In the genomic region with DNA sequence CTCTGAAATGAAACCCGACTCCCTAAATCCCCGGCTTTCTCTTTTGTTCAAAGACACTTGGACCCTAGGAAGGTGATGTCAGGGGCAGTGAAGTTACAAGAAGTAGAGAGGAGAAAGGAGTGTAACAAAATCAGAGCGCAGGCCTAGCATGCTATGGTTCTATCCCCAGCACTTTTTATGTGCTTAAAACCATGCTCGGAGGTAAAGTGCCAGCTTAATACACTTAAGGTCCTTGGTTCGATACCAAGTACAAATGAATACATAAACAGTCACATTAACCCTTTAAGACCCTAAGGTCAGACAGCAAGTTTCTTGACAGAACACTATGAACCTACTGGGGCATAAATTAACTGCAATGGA, we compare ENCODE assay signal across 8 mouse cellular contexts. TPM values are rescaled to one million over a fixed set of nuclear protein-coding genes. Genes with fewer than 3 reads are reported as not detected.
DNase-seq lines count a peak whose midpoint lies in the region; ATAC-seq and TF ChIP-seq lines count a peak whose summit lies in the region.

No protein-coding gene starts in this region.

- DNase-seq in cerebellum, adult 2 months = no peak
- DNase-seq in cerebellum, postnatal 14 days = no peak
- no peak for DNase-seq in liver, embryonic 11.5 days (ENCODE audit: low spot score)
- no peak for DNase-seq in stomach, postnatal 0 days (ENCODE audit: low spot score)
- no peak for DNase-seq in cerebellum, postnatal 10 days
- no peak for DNase-seq in layer of hippocampus, adult 8-10 months (ENCODE audit: low spot score in 2 of 2)

- H3K27ac ChIP-seq in cerebellum, adult 2 months (ENCODE audit: insufficient read depth, low read length) = no peak overlapping the region; the same call in 1 of the 2 replicates
- no peak overlapping the region for H3K27ac ChIP-seq in liver, embryonic 11.5 days (ENCODE audit: low read depth, low read length)
- H3K27ac ChIP-seq in stomach, postnatal 0 days (replicated peaks) = peak overlapping the region; percentile 93

- no peak for TF ChIP-seq POLR2A in cerebellum, adult 2 months (IDR thresholded peaks at IDR 0.05; ENCODE audit: borderline replicate concordance, insufficient read depth, low read length)

- no peaks in the 10 kb centered on the region for H3K36me3 ChIP-seq in megakaryocyte, embryonic 14.5 days (replicated peaks; ENCODE audit: low read length)
- H3K36me3 ChIP-seq in liver, embryonic 11.5 days (ENCODE audit: control insufficient read depth, insufficient read depth, low read length) = no peaks in the 10 kb centered on the region
- H3K36me3 ChIP-seq in stomach, postnatal 0 days (ENCODE audit: control insufficient read depth, insufficient read depth, low read length) = no peaks in the 10 kb centered on the region

- H3K9ac ChIP-seq in liver, embryonic 11.5 days (ENCODE audit: low read depth, low read length) = no peak overlapping the region
- peak overlapping the region; percentile 86 for H3K9ac ChIP-seq in stomach, postnatal 0 days (ENCODE audit: low read length)

- WGBS in cerebellum, adult 2 months = 25% methylated on average over 5 of the region's 5 CpGs
- WGBS in liver, embryonic 11.5 days = 15% methylated on average over 5 of the region's 5 CpGs
- 5% methylated on average over 5 of the region's 5 CpGs for WGBS in stomach, postnatal 0 days

- no peak for TF ChIP-seq CTCF in cerebellum, adult 2 months (IDR thresholded peaks at IDR 0.05; ENCODE audit: borderline replicate concordance, insufficient read depth, low read depth, low read length)
- TF ChIP-seq CTCF in stomach, postnatal 0 days (IDR thresholded peaks at IDR 0.05; ENCODE audit: low read depth) = no peak

- H3K9me3 ChIP-seq in megakaryocyte, embryonic 14.5 days = 0 out of 2 replicates have a peak, but pooled peaks cover 6% of the 10 kb centered on the region
- H3K9me3 ChIP-seq in liver, embryonic 11.5 days (ENCODE audit: control insufficient read depth, low read length) = no peaks in the 10 kb centered on the region
- H3K9me3 ChIP-seq in stomach, postnatal 0 days (ENCODE audit: control insufficient read depth, low read length) = no peaks in the 10 kb centered on the region

- no peaks in the 10 kb centered on the region for H3K27me3 ChIP-seq in cerebellum, adult 2 months (ENCODE audit: control insufficient read depth, insufficient read depth, low read length)
- peaks cover 67% of the 10 kb centered on the region for H3K27me3 ChIP-seq in megakaryocyte, embryonic 14.5 days (replicated peaks)
- H3K27me3 ChIP-seq in liver, embryonic 11.5 days (replicated peaks; ENCODE audit: control insufficient read depth, insufficient read depth, low read length) = peaks cover 29% of the 10 kb centered on the region
- no peaks in the 10 kb centered on the region for H3K27me3 ChIP-seq in stomach, postnatal 0 days (ENCODE audit: control insufficient read depth, insufficient read depth, low read length)

- TF ChIP-seq EP300 in stomach, postnatal 0 days (optimal IDR thresholded peaks at IDR 0.05) = no peak

- H3K4me3 ChIP-seq in cerebellum, adult 2 months (replicated peaks; ENCODE audit: insufficient read depth, low read depth, low read length) = peak overlapping the region; percentile 77
- peak overlapping the region; percentile 93 for H3K4me3 ChIP-seq in megakaryocyte, embryonic 14.5 days (replicated peaks)
- peak overlapping the region; percentile 84 for H3K4me3 ChIP-seq in liver, embryonic 11.5 days (ENCODE audit: low read depth, low read length)
- H3K4me3 ChIP-seq in stomach, postnatal 0 days (ENCODE audit: low read depth, low read length) = peak overlapping the region; percentile 89

- peaks cover 4% of the 10 kb centered on the region for H3K4me1 ChIP-seq in cerebellum, adult 2 months (ENCODE audit: control insufficient read depth, insufficient read depth, low read length)
- peaks cover 19% of the 10 kb centered on the region for H3K4me1 ChIP-seq in megakaryocyte, embryonic 14.5 days
- H3K4me1 ChIP-seq in liver, embryonic 11.5 days (replicated peaks; ENCODE audit: control insufficient read depth, insufficient read depth, low read length) = peaks cover 3% of the 10 kb centered on the region
- H3K4me1 ChIP-seq in stomach, postnatal 0 days (replicated peaks; ENCODE audit: control insufficient read depth, insufficient read depth) = no peaks in the 10 kb centered on the region

- H3K4me2 ChIP-seq in liver, embryonic 11.5 days = peak overlapping the region; percentile 95
- H3K4me2 ChIP-seq in stomach, postnatal 0 days (replicated peaks; ENCODE audit: low read depth) = peak overlapping the region; percentile 83

- no peak for ATAC-seq in megakaryocyte, adult 5-6 weeks (ENCODE audit: poor library complexity, severe bottlenecking)
- ATAC-seq in liver, embryonic 11.5 days (replicated peaks; ENCODE audit: low FRiP score) = no peak
- ATAC-seq in stomach, postnatal 0 days (ENCODE audit: low FRiP score, low TSS enrichment) = no peak

RNA-seq across cellular contexts. Expression of gene Stk39, which starts 0.5 kb away (rescaled TPM):
- polyA plus RNA-seq in cerebellum, adult 2 months (2012; rRNA removed) = 47.9 and 49.8 TPM in 2 replicates
- 0.95 TPM in 1 of 2 replicates, not detected in the other for polyA plus RNA-seq in megakaryocyte, embryonic 14.5 days (2012; ENCODE audit: insufficient read depth, low replicate concordance)
- 5.0 and 6.2 TPM in 2 replicates for total RNA-seq in megakaryocyte, adult 5-6 weeks (2015)
- 3.9 and 7.1 TPM in 2 replicates for total RNA-seq in megakaryocyte, adult 5-6 weeks (2017)
- polyA plus RNA-seq in liver, embryonic 11.5 days (2014; fragmentation: Nextera tagmentation; extraction: Ambion mirVana) = 7.8 and 9.9 TPM in 2 replicates
- 20.9 and 23.6 TPM in 2 replicates for polyA plus RNA-seq in stomach, postnatal 0 days (2015; fragmentation: Nextera tagmentation; extraction: Ambion mirVana)
- 10 to 100 TPM; 66.7 to 76.9 (median 76.1) TPM for total RNA-seq in layer of hippocampus, adult 8-10 months (2022)
